Mouse (Mus musculus): ENCODE measurements around the gene Gm11541.

The Gm11541 gene

DNA sequence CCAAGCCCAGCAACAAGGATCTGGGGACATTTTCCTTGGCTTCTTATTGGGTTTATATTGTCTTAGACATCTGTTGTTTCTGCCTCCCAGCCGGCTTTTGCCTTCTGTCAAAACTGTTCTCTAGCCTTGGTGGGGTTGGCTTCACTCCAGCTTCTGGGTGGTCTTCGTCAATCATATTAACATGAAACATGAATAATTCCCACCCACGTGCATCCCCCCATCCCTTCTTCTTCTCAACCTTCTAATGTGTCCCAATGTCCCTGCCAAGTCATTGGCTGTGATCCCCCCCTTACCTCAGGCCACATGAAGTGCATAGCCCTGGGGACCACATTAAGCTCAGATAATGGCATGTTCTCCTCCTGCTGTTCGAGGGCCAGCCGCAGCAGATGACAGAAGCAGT lies at the start of gene Gm11541:
TSS of gene Gm11541 (minus strand) at position 28 of the 400 bp plus-strand sequence.
- ATAC-seq (ENCODE audit: low TSS enrichment), result no peak

DNA sequence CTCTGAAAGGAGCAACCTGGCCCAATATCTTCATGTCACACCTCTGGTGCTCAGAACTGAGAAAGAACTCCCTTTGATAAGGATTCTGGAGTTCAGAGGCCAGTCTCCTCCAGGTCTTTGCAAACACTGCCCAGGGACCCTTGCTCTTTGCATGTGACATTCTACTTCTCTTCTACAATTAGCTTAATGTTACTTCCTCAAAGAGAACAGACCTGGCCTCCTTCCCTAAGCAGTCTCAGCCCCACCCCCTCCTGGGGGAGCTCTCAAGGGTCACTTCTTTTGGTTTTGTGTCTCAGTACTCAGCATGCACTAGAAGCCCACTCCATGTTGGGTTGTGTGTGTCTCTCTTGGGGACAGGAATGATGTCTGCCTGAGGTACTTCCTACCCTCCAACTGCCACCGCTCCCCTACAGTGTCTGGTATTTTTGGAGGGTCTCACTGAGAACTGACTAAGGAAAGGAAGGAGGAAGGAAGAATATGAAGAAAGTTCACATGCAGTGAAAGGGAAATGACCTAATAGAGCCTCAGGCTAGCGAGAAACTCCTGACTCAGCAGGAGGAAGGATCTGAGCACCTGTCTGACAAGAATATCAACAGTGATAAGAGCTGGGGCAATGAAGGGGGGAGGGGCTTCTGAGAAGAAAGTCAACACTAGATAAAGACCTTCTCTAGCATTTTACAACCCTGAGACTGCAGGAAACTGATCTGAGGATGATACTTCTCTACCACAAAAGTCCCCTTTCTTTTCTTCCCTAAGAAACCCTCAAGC lies 48.8 kb upstream of the Gm11541 start:
- ATAC-seq (ENCODE audit: low TSS enrichment), result no peak

DNA sequence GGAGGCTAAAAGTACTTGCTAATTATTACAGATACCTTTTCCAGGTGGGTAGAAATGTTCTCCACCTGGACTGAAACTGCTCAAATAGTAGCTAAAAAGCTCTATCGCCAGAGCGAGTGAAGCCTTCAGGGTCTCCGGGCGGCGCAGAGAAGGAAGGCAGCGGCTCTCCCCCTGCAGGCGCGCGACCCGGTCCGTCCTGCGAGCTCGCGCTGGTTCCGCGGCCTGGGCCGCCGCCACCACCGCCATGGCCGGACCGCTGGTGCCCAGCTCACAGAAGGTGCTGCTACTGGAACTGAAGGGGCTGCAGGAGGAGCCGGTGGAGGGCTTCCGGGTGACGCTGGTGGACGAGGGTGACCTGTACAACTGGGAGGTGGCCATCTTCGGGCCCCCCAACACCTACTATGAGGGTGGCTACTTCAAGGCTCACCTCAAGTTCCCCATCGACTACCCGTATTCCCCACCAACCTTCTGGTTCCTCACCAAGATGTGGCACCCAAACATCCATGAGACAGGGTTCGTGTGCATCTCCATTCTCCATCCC lies 37.5 kb upstream of the Gm11541 start, which contains the start of gene Cdc34b:
TSS of gene Cdc34b (plus strand) at position 51 of the 541 bp plus-strand sequence.
- no peak for ATAC-seq (ENCODE audit: low TSS enrichment)

DNA sequence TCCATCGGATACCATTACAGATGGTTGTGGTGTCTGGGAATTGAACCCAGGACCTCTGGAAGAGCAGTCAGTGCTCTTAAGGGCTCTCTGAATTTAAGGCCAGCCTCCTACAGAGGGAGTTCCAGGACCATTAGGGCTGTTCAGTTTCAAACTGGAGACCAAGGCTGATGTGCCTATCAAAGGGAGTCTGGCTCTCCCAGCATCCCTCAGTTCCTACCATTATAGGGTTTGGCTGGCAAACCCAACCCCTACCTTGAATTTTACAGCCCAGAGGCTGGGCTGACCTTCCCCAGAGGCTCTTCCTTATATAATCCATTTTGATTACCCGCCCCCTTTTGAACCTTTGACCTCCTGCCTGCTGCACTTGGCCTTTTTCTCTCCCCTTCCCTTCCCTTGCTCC lies 31.4 kb upstream of the Gm11541 start:
- no peak for ATAC-seq (ENCODE audit: low TSS enrichment)

DNA sequence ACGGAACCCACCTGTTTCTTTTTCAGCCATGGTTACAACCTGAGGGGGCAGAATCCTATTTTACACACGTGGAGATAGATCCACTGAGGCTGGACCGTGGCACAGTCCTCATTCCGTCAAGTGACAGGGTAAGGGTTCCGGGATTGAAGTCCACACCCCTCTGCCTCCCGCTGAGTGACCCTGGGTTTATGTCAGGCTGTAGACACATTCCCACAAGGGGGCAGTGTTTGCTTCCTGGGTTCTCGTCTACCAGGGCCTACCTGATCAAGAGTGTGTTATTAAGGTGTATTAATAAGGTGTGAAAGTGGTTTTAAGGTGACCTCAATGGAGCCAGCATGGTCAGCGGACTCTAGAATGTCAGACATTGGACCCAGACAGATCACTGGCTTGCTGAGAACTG lies 28.5 kb upstream of the Gm11541 start:
- ATAC-seq (ENCODE audit: low TSS enrichment), result no peak

DNA sequence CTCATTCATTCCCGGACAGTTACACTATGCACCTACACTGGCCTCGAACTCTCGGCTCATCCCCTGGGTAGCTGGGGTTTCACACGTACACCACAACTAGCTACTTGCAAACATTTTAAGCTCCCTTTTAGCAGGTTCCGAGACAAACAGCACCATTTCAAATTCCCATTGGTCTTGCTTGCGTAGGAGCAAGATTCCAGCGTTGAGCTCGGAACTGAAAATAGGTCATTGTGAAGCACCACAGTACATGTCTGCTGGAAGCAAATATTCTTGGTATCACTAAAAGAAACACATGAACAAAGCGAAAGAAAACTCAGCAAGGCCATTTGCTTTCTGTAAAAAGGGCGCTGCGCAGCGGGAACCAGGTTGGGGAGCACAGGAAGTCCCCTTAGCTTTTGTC lies 26.9 kb upstream of the Gm11541 start:
- ATAC-seq (ENCODE audit: low TSS enrichment), result peak; percentile 65; the same call in 1 of the 2 replicates

DNA sequence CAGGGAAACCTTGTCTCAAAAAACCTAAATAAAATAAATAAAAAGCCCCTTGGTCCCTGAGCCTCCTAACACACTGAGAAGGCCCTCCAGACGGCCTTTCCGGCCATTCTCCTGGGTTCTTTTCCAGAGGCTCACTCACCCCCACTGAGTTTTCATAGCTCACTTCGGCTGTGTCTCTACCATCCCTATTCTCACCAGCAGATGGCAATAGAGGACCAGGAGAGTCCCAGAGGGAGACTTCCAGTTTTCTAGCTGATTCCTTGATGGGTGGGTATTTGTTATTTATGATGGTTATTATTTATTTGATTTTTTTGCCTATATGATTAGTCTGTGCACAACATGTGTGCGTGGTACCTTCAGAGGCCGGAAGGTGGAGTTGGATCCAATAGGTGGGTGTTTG lies 26.0 kb upstream of the Gm11541 start:
- 0 out of 2 replicates have a peak, but pooled peaks have one; percentile 72 for ATAC-seq (ENCODE audit: low TSS enrichment)

DNA sequence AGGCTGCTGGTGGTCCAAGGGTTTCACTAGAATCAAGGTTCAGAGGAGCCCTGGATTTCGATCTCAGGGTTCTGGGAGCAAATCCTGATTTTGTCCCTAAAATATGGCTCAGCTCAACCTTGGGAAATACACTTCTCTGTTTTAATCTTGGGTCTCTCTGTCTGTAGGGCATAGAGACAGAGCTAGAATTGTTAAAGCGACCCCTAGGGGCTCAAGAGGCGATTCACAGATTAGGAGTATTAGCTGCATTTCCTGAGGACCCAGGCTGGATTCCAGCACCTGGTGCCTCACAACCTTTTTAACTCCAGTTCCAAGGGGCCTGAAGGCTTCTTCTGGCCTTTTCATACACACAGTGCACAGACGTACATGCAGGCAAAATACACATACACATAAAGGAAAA lies 25.3 kb upstream of the Gm11541 start:
- no peak for ATAC-seq (ENCODE audit: low TSS enrichment)

DNA sequence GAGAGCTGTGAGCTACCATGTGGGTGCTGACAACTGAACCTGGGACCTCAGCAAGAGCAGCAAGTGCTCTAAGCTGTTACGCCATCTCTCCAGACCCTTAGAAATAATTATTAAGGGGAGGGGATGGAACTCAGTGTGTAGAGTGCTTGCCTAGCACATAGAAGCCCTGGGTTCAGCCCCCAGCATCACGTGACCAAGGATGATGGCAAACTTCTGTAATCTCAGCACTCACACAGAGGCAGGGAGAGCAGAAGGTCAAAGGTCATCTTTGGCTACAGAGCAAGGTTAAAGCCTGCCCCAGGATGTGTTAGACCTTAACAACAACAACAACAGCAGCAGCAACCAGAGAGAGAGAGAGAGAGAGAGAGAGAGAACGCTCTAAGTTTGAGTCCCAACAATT lies 24.2 kb upstream of the Gm11541 start:
- no peak for ATAC-seq (ENCODE audit: low TSS enrichment)

DNA sequence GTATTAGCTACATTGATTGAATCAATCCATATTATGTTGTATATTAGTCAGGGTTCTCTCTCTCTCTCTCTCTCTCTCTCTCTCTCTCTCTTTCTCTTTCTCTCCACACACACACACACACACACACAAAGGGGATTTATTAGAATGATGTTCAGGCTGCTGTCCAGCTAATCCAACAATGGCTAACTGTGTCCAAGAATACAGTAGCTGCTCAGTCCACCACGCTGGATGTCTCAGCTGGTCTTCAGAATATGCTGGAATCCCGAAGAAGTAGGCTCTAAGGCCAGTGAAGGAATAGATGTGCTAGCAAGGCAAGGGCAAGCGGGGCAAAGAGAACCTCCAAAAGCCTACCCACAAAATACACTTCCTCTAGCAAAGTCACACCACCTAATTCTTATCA lies 23.0 kb upstream of the Gm11541 start:
- ATAC-seq (ENCODE audit: low TSS enrichment), result no peak

DNA sequence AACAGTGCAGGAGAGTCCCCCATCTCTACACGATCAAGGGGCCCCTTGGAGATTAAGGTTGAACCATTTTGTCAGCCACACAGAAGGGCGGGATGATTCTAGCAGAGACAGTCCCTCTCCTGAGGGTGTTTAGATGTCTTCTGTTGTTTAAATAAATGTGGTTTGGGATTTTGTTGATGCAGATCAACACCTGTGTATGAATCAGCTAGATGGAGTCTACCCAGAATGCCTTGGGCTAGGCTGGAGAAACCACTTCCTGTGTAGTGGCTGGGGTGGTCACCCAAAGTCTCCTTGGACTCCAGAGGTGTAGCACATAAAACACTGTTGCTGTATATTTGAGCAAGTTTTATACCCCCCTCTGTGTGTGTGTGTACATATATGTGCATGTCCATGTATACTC lies 14.9 kb upstream of the Gm11541 start:
- ATAC-seq (ENCODE audit: low TSS enrichment), result no peak

DNA sequence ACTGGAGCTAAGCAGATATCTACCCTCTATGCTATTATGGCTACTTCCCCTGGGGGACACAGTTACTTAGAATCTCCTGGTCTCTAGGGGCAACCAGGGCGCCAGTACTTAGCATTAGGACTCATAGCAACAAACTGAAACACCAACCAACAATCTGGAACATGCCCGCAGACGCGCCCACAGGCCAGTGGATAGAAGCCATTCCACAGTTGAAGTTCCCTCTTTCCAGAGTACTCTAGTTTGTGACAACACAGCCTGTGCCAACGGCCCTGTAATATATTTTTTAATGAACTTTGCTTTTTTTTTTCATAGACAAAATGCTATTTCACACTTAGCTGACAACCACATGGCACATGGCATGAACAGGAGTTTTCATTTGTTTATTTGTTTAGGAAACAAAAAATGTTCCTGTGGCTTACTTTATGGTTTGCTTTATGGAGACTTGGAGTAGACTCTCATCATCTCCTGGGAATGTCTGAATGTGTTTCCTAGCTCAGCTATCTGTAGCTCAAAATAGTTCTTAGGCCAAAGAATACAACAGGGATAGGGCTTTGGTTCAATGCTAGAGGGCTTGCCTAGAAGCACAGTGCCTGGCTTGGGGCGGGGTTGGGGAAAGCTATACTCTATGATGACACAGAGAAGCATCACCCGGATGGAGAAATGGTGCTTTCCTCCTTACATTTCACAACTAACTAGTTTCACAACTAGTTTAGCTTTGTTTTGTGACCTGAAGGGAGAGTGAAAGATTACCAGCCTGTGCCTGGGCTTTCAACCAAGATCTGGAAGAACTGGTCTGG lies 14.0 kb upstream of the Gm11541 start:
- no peak for ATAC-seq (ENCODE audit: low TSS enrichment)

DNA sequence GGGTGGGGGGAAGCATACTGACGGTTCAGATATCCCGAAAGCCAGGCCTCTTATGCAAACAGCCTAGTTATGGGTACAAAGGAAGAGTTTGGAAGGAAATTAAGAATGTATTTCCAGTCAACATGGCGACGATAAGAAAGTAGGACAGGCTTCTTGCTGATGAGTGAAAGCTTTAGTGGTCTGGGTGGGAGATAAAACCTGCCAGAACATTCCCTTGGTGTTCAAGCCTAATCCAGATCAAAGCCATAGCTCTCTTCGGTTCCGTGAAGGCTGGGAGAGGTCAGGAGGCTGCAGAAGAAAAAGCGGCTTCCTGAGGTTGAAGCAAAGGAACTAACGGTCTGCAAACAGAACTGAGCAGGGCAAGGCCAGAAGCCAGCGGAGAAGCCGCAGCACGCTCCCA lies 12.9 kb upstream of the Gm11541 start:
- no peak for ATAC-seq (ENCODE audit: low TSS enrichment)

DNA sequence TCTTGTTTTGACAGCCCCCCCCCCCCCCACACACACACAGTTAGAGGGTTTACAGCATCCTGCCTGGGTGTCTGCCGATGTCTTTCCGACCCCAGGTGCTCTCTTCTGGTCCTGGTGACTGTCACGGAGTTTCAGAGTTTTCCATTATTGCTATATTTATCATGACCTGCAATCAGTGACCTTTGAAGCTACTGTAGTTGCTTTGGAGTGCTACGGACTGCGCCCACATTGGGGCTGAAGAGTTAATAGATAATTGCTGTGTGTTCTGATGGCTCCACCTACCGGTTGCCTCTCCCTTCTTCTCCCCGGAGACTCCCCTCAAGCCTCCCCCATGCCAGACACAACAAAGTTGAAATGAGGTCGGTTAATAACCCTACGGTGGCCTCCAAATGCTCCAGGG lies 12.5 kb upstream of the Gm11541 start:
- no peak; the same call in 1 of the 2 replicates for ATAC-seq (ENCODE audit: low TSS enrichment)

DNA sequence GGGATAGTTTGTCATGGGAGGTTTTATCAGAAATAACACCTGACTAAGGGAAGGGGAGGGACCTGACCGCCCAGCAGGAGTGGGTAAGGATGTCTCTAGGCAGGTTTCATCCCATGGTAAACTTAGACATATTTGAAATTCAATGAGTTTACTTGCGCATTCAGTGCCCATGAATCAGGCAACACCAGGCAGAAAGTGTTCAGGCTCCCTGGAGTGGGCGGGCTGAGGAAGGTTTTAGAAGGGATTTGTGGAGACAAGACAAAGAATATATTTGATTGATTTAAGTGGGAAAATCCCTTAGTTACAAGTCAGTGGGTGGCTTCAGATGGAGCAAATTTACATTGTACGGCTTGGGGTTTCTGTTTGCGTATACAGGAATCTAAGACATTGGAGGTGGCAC lies 11.3 kb upstream of the Gm11541 start:
- peak; percentile 80 for ATAC-seq (ENCODE audit: low TSS enrichment)

DNA sequence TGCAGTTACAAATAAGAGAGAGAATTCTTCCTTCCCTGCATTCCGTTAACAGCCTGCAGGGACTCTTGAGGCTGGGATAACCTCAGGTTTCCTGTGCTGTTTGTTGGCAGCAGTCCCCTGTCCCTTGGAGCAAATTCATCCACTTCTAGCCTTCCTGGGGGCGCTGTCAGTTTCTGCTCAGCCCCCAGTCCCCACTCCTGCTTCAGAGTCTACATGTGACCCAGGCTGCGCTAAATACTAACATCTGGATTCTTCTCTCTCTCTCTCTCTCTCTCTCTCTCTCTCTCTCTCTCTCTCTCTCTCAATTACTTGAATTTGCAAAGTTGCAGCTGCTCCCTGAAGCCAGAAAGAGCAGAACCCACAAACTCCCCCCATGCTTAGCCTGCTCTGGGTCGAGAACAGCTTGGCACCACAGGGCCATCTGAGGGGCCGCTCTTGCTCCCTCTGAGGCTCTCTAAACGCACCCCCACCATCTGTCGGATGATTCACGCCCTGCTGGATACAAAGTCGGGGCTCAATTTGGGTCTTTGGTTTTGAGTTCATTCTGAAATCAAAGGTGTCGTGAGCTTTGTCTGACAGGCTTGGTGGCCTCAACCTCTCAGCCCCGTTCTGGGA lies 9.1 kb upstream of the Gm11541 start:
- ATAC-seq (ENCODE audit: low TSS enrichment), result no peak

DNA sequence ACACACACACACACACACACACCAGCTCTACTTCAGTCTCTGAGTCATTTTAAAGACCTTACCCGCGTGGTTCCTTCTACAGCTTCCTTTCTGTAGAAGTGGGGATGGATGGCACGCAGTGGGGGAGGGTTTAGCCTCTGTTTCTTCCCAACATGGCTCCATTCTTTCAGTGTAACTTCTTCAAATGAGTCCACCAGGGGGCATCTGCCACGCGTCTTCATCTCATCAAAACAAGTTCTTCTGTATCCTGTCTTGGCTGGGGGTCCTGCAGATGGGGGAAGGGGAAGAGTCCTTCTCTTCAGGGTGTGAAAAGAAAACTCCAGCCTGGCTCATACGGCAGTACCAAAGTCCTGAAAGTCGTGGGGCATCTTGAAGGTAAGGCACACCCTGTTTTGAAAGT lies 279 bp downstream of the Gm11541 start:
- ATAC-seq (ENCODE audit: low TSS enrichment), result no peak

DNA sequence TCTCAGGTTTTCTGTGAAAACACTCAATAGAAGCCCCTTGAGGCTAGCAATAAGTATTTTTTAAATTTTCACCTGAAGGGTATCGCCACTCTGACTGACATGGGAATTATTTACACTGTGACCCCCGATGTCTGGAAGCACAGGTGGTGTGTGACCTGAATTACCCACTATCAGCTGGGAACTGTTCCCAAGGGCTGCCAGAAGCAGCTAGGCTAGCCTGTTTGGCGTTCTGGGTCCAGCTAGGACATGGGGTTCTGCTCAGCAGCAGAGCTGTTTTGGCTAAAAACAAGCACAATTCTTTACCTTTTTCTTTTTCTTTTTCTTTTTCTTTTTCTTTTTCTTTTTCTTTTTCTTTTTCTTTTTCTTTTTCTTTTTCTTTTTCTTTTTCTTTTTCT lies 2.1 kb downstream of the Gm11541 start:
- no peak for ATAC-seq (ENCODE audit: low TSS enrichment)

DNA sequence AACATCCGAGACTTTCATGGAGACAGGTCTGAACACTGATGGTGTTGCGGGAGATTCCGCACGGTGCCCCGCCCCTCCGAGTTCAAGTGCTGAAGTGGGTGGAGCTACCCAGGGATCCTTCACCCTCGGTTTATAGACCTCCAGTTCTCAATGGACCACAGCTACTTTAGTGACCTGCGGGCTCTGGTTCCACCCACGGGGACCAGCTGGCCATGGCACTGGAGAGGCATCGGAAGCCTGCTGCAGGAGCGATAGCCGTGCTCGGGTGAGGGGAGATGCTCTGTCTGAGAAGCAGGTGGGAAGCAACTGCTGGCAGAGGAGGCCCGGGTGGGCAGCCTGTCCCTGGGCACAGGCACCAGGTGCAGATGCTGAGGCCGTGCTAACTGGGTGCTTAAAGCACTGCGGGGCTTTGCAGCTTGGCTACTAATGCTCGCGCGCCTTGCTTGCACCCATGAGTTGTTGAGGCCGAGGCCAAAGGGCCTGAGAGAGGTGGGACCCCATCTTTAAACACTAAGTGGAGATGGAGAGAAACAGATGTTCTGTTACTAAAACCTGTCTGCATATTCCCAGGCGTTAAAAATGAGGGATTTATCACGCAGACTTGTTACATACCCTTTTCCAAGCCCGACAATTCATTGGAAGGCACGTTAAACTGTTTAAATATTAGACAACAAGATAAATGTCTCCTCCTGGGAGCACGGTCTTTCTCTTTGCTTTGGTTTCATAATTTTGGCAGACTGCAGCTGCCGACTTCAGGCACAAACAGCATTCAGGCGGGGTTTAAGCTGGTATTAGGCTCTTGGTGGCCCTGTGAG lies 2.7 kb downstream of the Gm11541 start:
- no peak for ATAC-seq (ENCODE audit: low TSS enrichment)

DNA sequence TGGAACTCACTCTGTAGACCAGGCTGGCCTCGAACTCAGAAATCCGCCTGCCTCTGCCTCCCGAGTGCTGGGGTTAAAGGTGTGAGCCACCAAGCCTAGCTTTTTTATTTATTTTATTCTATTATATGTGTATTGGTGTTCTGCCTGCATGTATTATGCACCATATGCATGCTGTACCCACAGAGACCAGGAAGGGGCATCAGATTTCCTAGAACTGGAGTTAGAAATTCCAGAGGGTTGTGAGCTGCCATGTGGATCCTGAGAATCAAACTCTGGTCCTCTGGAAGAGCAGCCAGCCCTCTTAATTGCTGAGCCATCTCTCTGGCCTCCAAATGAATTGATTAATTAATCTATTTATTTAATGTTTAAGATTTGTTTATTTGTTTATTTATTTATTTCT lies 4.9 kb downstream of the Gm11541 start:
- ATAC-seq (ENCODE audit: low TSS enrichment), result no peak

DNA sequence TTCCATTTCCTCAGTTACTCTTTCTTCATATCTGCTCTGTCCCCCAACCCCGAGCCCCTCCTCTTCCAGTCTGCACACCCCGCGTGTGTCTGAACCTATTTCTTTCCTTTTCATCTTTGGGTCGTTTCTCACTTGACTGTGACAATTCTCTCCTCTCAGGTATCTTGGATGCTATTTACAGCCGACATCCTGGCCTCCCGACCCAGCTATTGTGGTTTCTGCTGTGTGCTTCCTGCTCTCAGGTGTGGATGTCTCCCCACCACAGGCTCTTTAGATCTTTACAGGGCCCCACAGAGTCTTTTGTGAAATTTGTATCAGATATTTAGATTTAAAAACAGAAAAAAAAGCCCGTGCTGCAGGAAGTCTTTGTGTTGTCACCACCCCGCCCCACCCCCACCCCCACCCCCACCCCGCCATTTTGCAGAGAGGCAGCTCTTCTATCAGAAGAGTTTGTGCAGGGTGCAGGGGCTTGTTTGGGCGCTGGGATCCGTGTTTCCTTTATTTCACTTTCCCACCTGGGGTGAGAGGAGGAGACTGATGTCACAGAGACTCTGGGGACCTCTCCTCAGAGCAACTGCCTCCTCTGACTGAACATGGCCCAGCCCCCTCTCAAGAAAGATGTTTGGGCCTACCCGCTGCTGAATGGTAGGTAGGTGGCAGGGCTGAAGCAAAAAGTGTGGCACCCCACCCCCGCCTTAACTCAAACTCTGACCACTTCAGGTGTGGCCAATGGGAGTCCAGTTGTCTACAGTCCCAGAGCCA lies 6.4 kb downstream of the Gm11541 start:
- ATAC-seq (ENCODE audit: low TSS enrichment), result no peak

All from frontal cortex, adult (tissue).